Mouse (Mus musculus) heart, postnatal 0 days (tissue): ENCODE measurements at regions not wholly inside any gene's neighbourhood (a gene's known extent, or its start where the extent isn't known, plus 50 kb on each side); places are given as distances from the start of the nearest gene placed in this dataset.

ENCODE experiments used
- ATAC-seq: fragments of 200-750 bp; cut with Nextera tagmentation; 2 replicates; pipeline ENCODE4 v1.8.0; 2017; ENCODE audit warnings: low read depth, moderate number of reproducible peaks, moderate library complexity; ENCODE audit not compliant: insufficient read depth
- DNase-seq: peaks from one replicate; pipeline ENCODE4 v3.0.0-alpha.2; 2016; ENCODE audit warnings: low spot score
- H3K27ac ChIP-seq: fragments of 300-500 bp; sonication (generic); 2 replicates; pipeline ENCODE4 v1.5.1; 2014; ENCODE audit warnings: low read depth, mild to moderate bottlenecking
- H3K27me3 ChIP-seq: fragments of 300-500 bp; sonication (generic); 2 replicates; pipeline ENCODE4 v1.6.1; 2014; ENCODE audit warnings: low read length, mixed read lengths; ENCODE audit not compliant: control insufficient read depth, insufficient read depth
- H3K36me3 ChIP-seq: fragments of 300-500 bp; sonication (generic); replicated peaks from 2 replicates; pipeline ENCODE4 v1.6.1; 2014; ENCODE audit warnings: low read length, mixed read lengths; ENCODE audit not compliant: control insufficient read depth, insufficient read depth
- H3K4me1 ChIP-seq: fragments of 300-500 bp; sonication (generic); 2 replicates; pipeline ENCODE4 v1.6.1; 2014; ENCODE audit warnings: antibody characterized with exemption; ENCODE audit not compliant: control insufficient read depth, insufficient read depth
- H3K4me2 ChIP-seq: fragments of 300-500 bp; sonication (generic); 2 replicates; pipeline ENCODE4 v1.6.1; 2014; ENCODE audit warnings: low read depth, mild to moderate bottlenecking, low read length, moderate library complexity
- H3K4me3 ChIP-seq: fragments of 300-500 bp; sonication (generic); 2 replicates; pipeline ENCODE4 v1.5.1; 2014; ENCODE audit warnings: low read depth, low read length
- H3K9ac ChIP-seq: fragments of 300-500 bp; sonication (generic); replicated peaks from 2 replicates; pipeline ENCODE4 v1.6.1; 2014; ENCODE audit warnings: low read depth, low read length, mixed read lengths
- H3K9me3 ChIP-seq: fragments of 300-500 bp; sonication (generic); replicated peaks from 2 replicates; pipeline ENCODE4 v1.6.1; 2016; ENCODE audit warnings: low read length; ENCODE audit not compliant: control insufficient read depth
- CTCF ChIP-seq: IDR thresholded peaks from 2 replicates; pipeline ENCODE4 v1.5.1; 2016; ENCODE audit warnings: antibody characterized with exemption, control low read depth, low read depth
- EP300 ChIP-seq: IDR thresholded peaks from 2 replicates; pipeline ENCODE4 v1.6.1; 2016; ENCODE audit warnings: antibody characterized with exemption, low read depth
- WGBS: fragments of 180-500 bp; shearing (Covaris S2); extraction: QIAGEN DNeasy Blood & Tissue Kit; methylation state at CpG from one replicate; pipeline ENCODE4 v1.1.7; 2014; 5-methylcytosine and 5-hydroxymethylcytosine counted together

GRCm38 (mm10) chr3:117155274-117155673, 186.5 kb upstream of the Palmd start:
- Histone ChIP-seq H3K9me3 (no peaks in the 10 kb centered on the region), H3K27me3 (no peaks in the 10 kb centered on the region), H3K36me3 (no peaks in the 10 kb centered on the region), H3K9ac (no peak overlapping the region), H3K4me2 (no peak overlapping the region), H3K4me3 (no peak overlapping the region), H3K4me1 (no peaks in the 10 kb centered on the region), H3K27ac (no peak overlapping the region)
- 82% methylated on average over 6 of the region's 6 CpGs for WGBS
- TF ChIP-seq CTCF, result no peak
- no peak for TF ChIP-seq EP300
- ATAC-seq (no peak), DNase-seq (no peak)

GRCm38 (mm10) chr3:117153011-117153473, 184.3 kb upstream of the Palmd start:
- 55% methylated on average over 2 of the region's 2 CpGs for WGBS
- ATAC-seq, result no peak
- TF ChIP-seq EP300, result no peak
- TF ChIP-seq CTCF, result peak; percentile 59

DNA sequence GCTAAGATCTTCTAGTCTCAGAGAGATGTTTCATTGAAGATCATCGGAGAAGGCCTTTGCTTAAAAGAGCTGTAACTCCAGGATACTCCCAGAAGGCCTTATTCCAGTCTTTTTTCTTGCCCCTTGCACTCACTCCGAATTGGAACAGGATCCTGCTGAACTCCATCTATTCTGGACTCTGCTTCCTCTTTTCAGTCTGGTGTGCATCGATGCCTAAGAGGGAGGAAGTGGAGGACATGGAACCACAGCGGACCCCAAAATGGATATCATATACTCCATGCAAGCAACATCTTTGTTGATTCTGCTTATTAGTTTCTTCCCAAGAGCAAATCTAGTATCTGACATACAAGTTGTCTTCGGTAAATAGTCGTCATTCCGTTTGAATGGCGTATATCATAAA, 183.6 kb upstream of the Palmd start:
- TF ChIP-seq CTCF, result no peak
- no peak for TF ChIP-seq EP300
- no peak for ATAC-seq
- H3K27ac ChIP-seq, result no peak overlapping the region
- WGBS, result 67% methylated on average over 8 of the region's 8 CpGs
- no peaks in the 10 kb centered on the region for H3K27me3 ChIP-seq
- no peak overlapping the region for H3K4me2 ChIP-seq
- H3K9me3 ChIP-seq, result 0 out of 2 replicates have a peak, but pooled peaks cover 4% of the 10 kb centered on the region
- no peak overlapping the region for H3K4me3 ChIP-seq
- no peak overlapping the region for H3K9ac ChIP-seq
- no peak for DNase-seq
- H3K36me3 ChIP-seq, result no peaks in the 10 kb centered on the region
- no peaks in the 10 kb centered on the region for H3K4me1 ChIP-seq

More at GRCm38 (mm10) chr3:117153011-117153473, 184.3 kb upstream of the Palmd start:
- Histone ChIP-seq H3K27me3 (no peaks in the 10 kb centered on the region), H3K36me3 (no peaks in the 10 kb centered on the region), H3K4me1 (no peaks in the 10 kb centered on the region), H3K4me2 (no peak overlapping the region), H3K9ac (no peak overlapping the region), H3K4me3 (no peak overlapping the region), H3K9me3 (no peaks in the 10 kb centered on the region), H3K27ac (no peak overlapping the region)
- peak; percentile 29 for DNase-seq

GRCm38 (mm10) chr3:117147414-117147813, 178.6 kb upstream of the Palmd start:
- ATAC-seq (no peak), DNase-seq (no peak)
- no peaks in the 10 kb centered on the region for H3K4me1 ChIP-seq
- H3K27me3 ChIP-seq, result no peaks in the 10 kb centered on the region
- no peak for TF ChIP-seq EP300
- TF ChIP-seq CTCF, result no peak
- H3K27ac ChIP-seq, result no peak overlapping the region
- no peak overlapping the region for H3K9ac ChIP-seq
- WGBS, result 85% methylated on average over 2 of the region's 2 CpGs
- no peaks in the 10 kb centered on the region for H3K36me3 ChIP-seq
- H3K9me3 ChIP-seq, result 0 out of 2 replicates have a peak, but pooled peaks cover 5% of the 10 kb centered on the region
- no peak overlapping the region for H3K4me2 ChIP-seq
- no peak overlapping the region for H3K4me3 ChIP-seq

DNA sequence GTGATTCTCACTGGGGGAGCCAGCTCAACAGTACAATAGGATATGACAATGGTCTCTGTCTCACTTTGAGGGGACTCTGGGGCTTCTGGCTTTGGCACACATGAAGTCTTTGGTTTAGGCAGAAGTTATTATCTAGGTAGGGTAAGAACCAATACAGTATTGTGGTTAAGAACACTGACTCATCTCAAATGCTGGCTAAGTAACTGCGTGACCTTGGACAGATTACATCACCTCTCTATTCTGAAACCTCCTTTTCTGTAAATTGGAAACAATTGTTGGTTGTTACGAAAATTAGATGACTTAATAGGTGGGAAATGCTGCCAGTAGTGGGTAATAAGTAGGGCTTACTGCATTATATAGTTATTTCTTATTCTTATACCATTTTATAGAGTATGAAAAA, 171.0 kb upstream of the Palmd start:
- 74% methylated on average over 2 of the region's 2 CpGs for WGBS
- ATAC-seq, result no peak
- H3K4me1 ChIP-seq, result no peaks in the 10 kb centered on the region

GRCm38 (mm10) chr3:117138720-117139119, 169.9 kb upstream of the Palmd start:
- ATAC-seq, result no peak
- Histone ChIP-seq H3K4me2 (no peak overlapping the region), H3K4me3 (no peak overlapping the region), H3K27me3 (no peaks in the 10 kb centered on the region), H3K4me1 (no peaks in the 10 kb centered on the region), H3K36me3 (no peaks in the 10 kb centered on the region), H3K27ac (no peak overlapping the region), H3K9ac (no peak overlapping the region), H3K9me3 (no peaks in the 10 kb centered on the region)
- DNase-seq, result no peak
- no peak for TF ChIP-seq CTCF
- no peak for TF ChIP-seq EP300
- 62% methylated on average over 7 of the region's 7 CpGs for WGBS

More for the DNA sequence above, 171.0 kb upstream of the Palmd start:
- Histone ChIP-seq H3K9me3 (no peaks in the 10 kb centered on the region), H3K27ac (no peak overlapping the region), H3K9ac (no peak overlapping the region), H3K27me3 (no peaks in the 10 kb centered on the region), H3K4me2 (no peak overlapping the region), H3K4me3 (no peak overlapping the region), H3K36me3 (no peaks in the 10 kb centered on the region)
- TF ChIP-seq EP300, result no peak
- no peak for TF ChIP-seq CTCF
- DNase-seq, result no peak
